Mouse (Mus musculus) heart, embryonic 14.5 days (tissue): ENCODE results near the gene Pde2a. TPM values are rescaled to one million over a fixed set of nuclear protein-coding genes. Genes with fewer than 3 reads are reported as not detected.
A peak's percentile ranks its signal among the peaks of the same experiment; 100 is the strongest.

Source experiments
- ATAC-seq: fragments of 200-750 bp; cut with Nextera tagmentation; 2 replicates; pipeline ENCODE4 v1.8.0; 2017; ENCODE audit warnings: low read depth, moderate TSS enrichment; ENCODE audit not compliant: insufficient number of reproducible peaks, insufficient read depth, low FRiP score
- H3K27ac ChIP-seq, 2 experiments: fragments of 200-500 bp in 1 of 2; fragments of 300-500 bp in 1 of 2; sonication (generic) in 1 of 2; replicated peaks in 1 of 2; 2 replicates each; pipeline ENCODE4 v1.5.1; 2012 to 2014; ENCODE audit warnings: low read depth in 2 of 2, low read length in 2 of 2, control low read depth in 1 of 2, mild to moderate bottlenecking in 1 of 2, mixed read lengths in 1 of 2; ENCODE audit not compliant: control insufficient read depth in 1 of 2, insufficient read depth in 1 of 2
- H3K27me3 ChIP-seq: fragments of 300-500 bp; sonication (generic); 2 replicates; pipeline ENCODE4 v1.6.1; 2014; ENCODE audit warnings: mild to moderate bottlenecking, low read length, control low read depth; ENCODE audit not compliant: control insufficient read depth, insufficient read depth
- H3K36me3 ChIP-seq: fragments of 300-500 bp; sonication (generic); 2 replicates; pipeline ENCODE4 v1.6.1; 2014; ENCODE audit warnings: mild to moderate bottlenecking, control low read depth, low read length, mixed read lengths; ENCODE audit not compliant: control insufficient read depth, insufficient read depth
- H3K4me1 ChIP-seq, 2 experiments: fragments of 200-500 bp in 1 of 2; fragments of 300-500 bp in 1 of 2; sonication (generic) in 1 of 2; 2 replicates each; pipeline ENCODE4 v1.6.1; 2012 to 2014; ENCODE audit warnings: low read length in 2 of 2, control low read depth in 1 of 2, mixed read lengths in 1 of 2; ENCODE audit not compliant: control insufficient read depth in 2 of 2, insufficient read depth in 2 of 2
- H3K4me2 ChIP-seq: fragments of 300-500 bp; sonication (generic); 2 replicates; pipeline ENCODE4 v1.6.1; 2014; ENCODE audit warnings: mild to moderate bottlenecking, low read length
- H3K4me3 ChIP-seq, 2 experiments: fragments of 200-500 bp in 1 of 2; fragments of 300-500 bp in 1 of 2; sonication (generic) in 1 of 2; 2 replicates each; pipeline ENCODE4 v1.5.1; 2012 to 2014; ENCODE audit warnings: low read length in 2 of 2, mild to moderate bottlenecking in 2 of 2, control low read depth in 1 of 2, low read depth in 1 of 2, moderate library complexity in 1 of 2; ENCODE audit not compliant: control insufficient read depth in 1 of 2, insufficient read depth in 1 of 2
- H3K9ac ChIP-seq: fragments of 300-500 bp; sonication (generic); 2 replicates; pipeline ENCODE4 v1.6.1; 2014; ENCODE audit warnings: mild to moderate bottlenecking, low read length
- H3K9me3 ChIP-seq: fragments of 300-500 bp; sonication (generic); 2 replicates; pipeline ENCODE4 v1.6.1; 2016; ENCODE audit warnings: low read length, control low read depth; ENCODE audit not compliant: control insufficient read depth
- WGBS: fragments of 180-500 bp; shearing (Covaris S2); extraction: QIAGEN DNeasy Blood & Tissue Kit; methylation state at CpG from one replicate; pipeline ENCODE4 v1.1.7; 2014; 5-methylcytosine and 5-hydroxymethylcytosine counted together
- polyA plus RNA-seq: library from polyadenylated mRNA; unstranded; fragments of >200 nt; fragmentation: Nextera tagmentation; extraction: Ambion mirVana; gene quantifications from 2 replicates; pipeline ENCODE4 v1.2.1, GENCODE M21; 2014

Pde2a gene
- polyA plus RNA-seq, 1 experiment from 2014 or later = 13.8 TPM

DNA sequence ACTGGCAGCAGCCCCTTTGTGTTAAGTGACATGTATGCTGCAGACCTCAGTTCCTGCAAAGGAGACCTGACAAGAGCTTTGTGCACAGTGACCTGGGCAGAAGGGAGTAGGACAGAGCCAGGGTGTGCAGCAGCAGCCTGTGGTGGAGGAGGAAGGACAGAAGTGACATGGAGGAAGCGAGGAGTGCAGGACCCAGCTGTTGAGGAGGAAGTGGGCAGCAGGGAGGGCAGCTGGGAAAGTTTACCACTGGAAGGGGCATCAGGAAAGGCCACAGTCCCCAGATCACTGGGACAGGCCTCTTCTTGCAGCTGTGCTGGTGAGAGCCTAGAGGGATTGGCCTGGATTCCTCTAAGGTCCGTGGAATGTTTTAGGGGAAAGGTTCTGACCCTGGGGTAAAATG, 41.8 kb upstream of the Pde2a start:
- no peak for ATAC-seq
- Histone ChIP-seq H3K9me3 (no peaks in the 10 kb centered on the region), H3K36me3 (no peaks in the 10 kb centered on the region), H3K4me2 (peak overlapping the region; percentile 65; the same call in 1 of the 2 replicates), H3K27ac (peak overlapping the region; percentile 26 to 72; a peak in 3 of 4 replicates), H3K4me1 (peaks cover 14 to 24% of the 10 kb centered on the region in 2 experiments), H3K27me3 (no peaks in the 10 kb centered on the region), H3K4me3 (no peak overlapping the region), H3K9ac (peak overlapping the region; percentile 71)
- 70% methylated on average over 2 of the region's 2 CpGs for WGBS

DNA sequence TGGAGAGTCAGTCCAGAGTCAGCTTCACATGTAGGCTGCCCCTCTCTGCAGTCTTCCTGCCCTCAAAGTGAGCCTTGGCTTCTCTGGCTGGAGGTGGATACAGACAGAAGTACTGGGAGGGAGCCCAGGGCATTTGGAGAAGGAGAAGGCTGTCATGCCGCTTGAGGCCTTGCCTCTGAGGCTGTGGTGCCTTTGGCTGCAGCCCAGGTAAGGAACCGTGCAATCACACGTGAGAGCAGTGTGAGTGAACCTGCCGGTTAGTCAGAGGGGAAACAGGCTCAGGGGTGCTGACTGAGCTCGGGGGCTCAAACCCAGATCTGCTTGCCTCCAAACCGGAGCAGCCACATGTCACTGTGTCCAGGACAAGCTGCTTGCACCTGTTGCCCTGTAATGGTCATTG, 40.0 kb upstream of the Pde2a start:
- Histone ChIP-seq H3K4me3 (no peak overlapping the region), H3K9me3 (no peaks in the 10 kb centered on the region), H3K9ac (no peak overlapping the region), H3K36me3 (0 out of 2 replicates have a peak, but pooled peaks cover 4% of the 10 kb centered on the region), H3K27ac (no peak overlapping the region), H3K4me2 (no peak overlapping the region), H3K27me3 (no peaks in the 10 kb centered on the region), H3K4me1 (peaks cover 25 to 38% of the 10 kb centered on the region in 2 experiments)
- 80% methylated on average over 6 of the region's 6 CpGs for WGBS
- no peak for ATAC-seq

DNA sequence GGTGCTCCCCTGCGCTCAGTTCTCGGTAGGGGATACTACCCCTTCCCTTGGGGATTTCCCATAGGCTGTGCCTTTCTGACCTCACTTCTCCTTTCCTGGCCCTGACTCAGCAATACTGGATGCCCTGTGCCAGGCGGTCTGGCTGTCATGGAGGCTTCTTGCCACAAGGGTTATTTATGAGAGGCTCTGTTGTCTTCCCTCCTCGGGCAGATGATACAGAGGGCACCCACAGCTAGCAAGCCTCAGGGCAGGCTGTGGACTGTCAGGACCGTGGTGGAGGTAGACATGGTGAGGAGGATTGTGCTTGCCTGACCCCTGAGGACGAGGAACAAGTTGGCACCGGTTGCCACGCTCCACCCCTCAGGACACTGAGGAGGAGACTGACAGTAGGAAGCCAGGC, 39.1 kb upstream of the Pde2a start:
- H3K4me1 ChIP-seq = peaks cover 25 to 37% of the 10 kb centered on the region in 2 experiments

GRCm38 (mm10) chr7:101383756-101384155, 37.7 kb upstream of the Pde2a start:
- 66% methylated on average over 3 of the region's 3 CpGs for WGBS
- H3K4me1 ChIP-seq = peaks cover 19 to 26% of the 10 kb centered on the region in 2 experiments

More for the DNA sequence above, 39.1 kb upstream of the Pde2a start:
- Histone ChIP-seq H3K9me3 (no peaks in the 10 kb centered on the region), H3K9ac (no peak overlapping the region), H3K36me3 (0 out of 2 replicates have a peak, but pooled peaks cover 6% of the 10 kb centered on the region), H3K27me3 (no peaks in the 10 kb centered on the region), H3K4me3 (no peak overlapping the region), H3K27ac (no peak overlapping the region), H3K4me2 (no peak overlapping the region)
- no peak for ATAC-seq
- WGBS = 73% methylated on average over 8 of the region's 8 CpGs

DNA sequence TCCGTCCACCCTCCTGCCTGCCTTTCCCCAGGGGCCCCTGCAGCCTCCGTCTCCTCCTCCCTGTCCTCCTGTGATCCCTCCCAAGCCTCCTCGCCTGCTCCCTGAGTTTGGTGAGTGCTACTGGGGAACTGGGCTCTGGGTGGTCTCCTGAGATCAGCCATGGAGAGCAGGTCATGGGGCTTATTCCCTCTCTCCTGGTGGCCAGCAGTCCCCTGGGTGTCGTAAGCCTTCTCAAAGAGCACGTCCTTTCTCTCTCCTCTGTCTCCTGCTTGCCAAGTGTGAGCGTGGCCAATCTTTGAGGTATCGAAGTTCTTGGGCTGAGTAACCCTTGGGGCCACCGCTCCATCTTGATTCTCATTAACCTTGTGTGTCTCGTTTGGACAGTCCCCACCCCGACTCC, 36.6 kb upstream of the Pde2a start:
- WGBS = 61% methylated on average over 10 of the region's 10 CpGs
- ATAC-seq = no peak

More at GRCm38 (mm10) chr7:101383756-101384155, 37.7 kb upstream of the Pde2a start:
- Histone ChIP-seq H3K4me2 (no peak overlapping the region), H3K4me3 (no peak overlapping the region), H3K27me3 (no peaks in the 10 kb centered on the region), H3K27ac (no peak overlapping the region), H3K9ac (no peak overlapping the region), H3K9me3 (no peaks in the 10 kb centered on the region), H3K36me3 (peaks cover 20% of the 10 kb centered on the region)
- ATAC-seq = no peak

GRCm38 (mm10) chr7:101385331-101385733, 36.2 kb upstream of the Pde2a start:
- 0 out of 2 replicates have a peak, but pooled peaks have one; percentile 9 for ATAC-seq
- H3K4me1 ChIP-seq = peaks cover 24 to 27% of the 10 kb centered on the region in 2 experiments
- 48% methylated on average over 6 of the region's 6 CpGs for WGBS
- no peak overlapping the region for H3K4me3 ChIP-seq
- H3K27ac ChIP-seq = no peak overlapping the region
- H3K27me3 ChIP-seq = no peaks in the 10 kb centered on the region
- no peak overlapping the region for H3K9ac ChIP-seq
- H3K36me3 ChIP-seq = peaks cover 23% of the 10 kb centered on the region
- H3K9me3 ChIP-seq = no peaks in the 10 kb centered on the region
- H3K4me2 ChIP-seq = no peak overlapping the region

More for the DNA sequence above, 36.6 kb upstream of the Pde2a start:
- Histone ChIP-seq H3K27me3 (no peaks in the 10 kb centered on the region), H3K9me3 (no peaks in the 10 kb centered on the region), H3K4me1 (peaks cover 20 to 24% of the 10 kb centered on the region in 2 experiments), H3K36me3 (peaks cover 23% of the 10 kb centered on the region), H3K27ac (no peak overlapping the region), H3K4me2 (no peak overlapping the region), H3K9ac (no peak overlapping the region), H3K4me3 (no peak overlapping the region)

DNA sequence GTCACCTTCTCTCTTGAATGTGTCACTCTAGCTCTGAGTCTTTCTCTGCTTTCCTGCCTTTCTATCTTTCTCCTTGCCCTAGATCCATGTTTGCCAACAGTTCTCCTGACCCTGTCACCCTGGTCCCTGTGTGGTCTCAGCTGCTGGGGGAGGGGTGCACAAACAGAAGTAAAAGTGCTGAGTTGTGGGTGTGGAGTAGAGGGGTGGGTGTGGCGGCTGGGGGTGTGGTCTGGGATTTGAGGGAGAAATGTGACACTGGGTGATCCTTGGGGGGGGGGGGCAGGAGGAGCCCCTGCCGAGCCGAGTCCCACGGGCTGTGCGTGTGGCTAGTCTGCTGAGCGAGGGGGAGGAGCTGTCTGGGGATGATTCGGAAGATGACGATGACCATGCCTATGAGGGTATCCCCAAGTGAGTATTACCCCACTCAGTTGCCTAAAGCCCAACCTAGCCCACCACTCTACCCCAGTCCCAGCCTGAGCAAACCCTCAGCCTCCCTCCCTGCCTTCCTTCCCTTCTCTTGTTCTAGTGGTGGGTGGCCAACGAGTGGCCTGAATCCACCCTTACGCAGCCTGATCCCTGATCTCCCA, 35.5 kb upstream of the Pde2a start:
- no peak overlapping the region for H3K9ac ChIP-seq
- no peak for ATAC-seq
- peaks cover 30 to 33% of the 10 kb centered on the region in 2 experiments for H3K4me1 ChIP-seq
- peaks cover 23% of the 10 kb centered on the region for H3K36me3 ChIP-seq
- H3K27me3 ChIP-seq = no peaks in the 10 kb centered on the region
- H3K27ac ChIP-seq = no peak overlapping the region
- H3K4me3 ChIP-seq = no peak overlapping the region
- H3K9me3 ChIP-seq = no peaks in the 10 kb centered on the region
- 54% methylated on average over 10 of the region's 10 CpGs for WGBS
- H3K4me2 ChIP-seq = no peak overlapping the region

- Histone ChIP-seq H3K9me3 (no peaks in the 10 kb centered on the region), H3K4me1 (peaks cover 62 to 63% of the 10 kb centered on the region in 2 experiments), H3K4me3 (no peak overlapping the region), H3K9ac (no peak overlapping the region), H3K4me2 (no peak overlapping the region), H3K27me3 (no peaks in the 10 kb centered on the region), H3K27ac (peak overlapping the region in 1 of 2 experiments; percentile 27; a peak in 1 of 4 replicates), H3K36me3 (peaks cover 23% of the 10 kb centered on the region)
- ATAC-seq = no peak
- 29% methylated on average over 6 of the region's 6 CpGs for WGBS
Observed at GRCm38 (mm10) chr7:101389256-101389655, 32.2 kb upstream of the Pde2a start.
